ENCODE assay signal across 28 mouse cellular contexts in genomic region chr6:72076512-72076911, GRCm38 (mm10). TPM values are rescaled to one million over a fixed set of nuclear protein-coding genes. Genes with fewer than 3 reads are reported as not detected.
DNase-seq lines count a peak whose midpoint lies in the region; ATAC-seq and TF ChIP-seq lines count a peak whose summit lies in the region.
"Had no signal": no experiment of that assay in that cellular context is flagged by ENCODE, and none has a peak within 500 bp of the region (broad histone marks: within the 10 kb centered on the region; RNA-seq: fewer than 3 reads in every experiment).

No protein-coding gene starts in this region.

- no peaks in the 10 kb centered on the region for H3K27me3 ChIP-seq in stomach, postnatal 0 days (ENCODE audit: control insufficient read depth, insufficient read depth, low read length)
- no peaks in the 10 kb centered on the region for H3K27me3 ChIP-seq in kidney, embryonic 16.5 days (ENCODE audit: insufficient read depth, low read length)
- H3K27me3 ChIP-seq: hindbrain, embryonic 13.5 days; limb, embryonic 12.5 days had no signal

- no peak overlapping the region for H3K4me2 ChIP-seq in stomach, postnatal 0 days (replicated peaks; ENCODE audit: low read depth)
- H3K4me2 ChIP-seq in kidney, embryonic 16.5 days (replicated peaks; ENCODE audit: low read depth, low read length) = no peak overlapping the region
- H3K4me2 ChIP-seq: hindbrain, embryonic 13.5 days; limb, embryonic 12.5 days; liver, embryonic 12.5 days; midbrain, embryonic 11.5 days had no signal

- H3K9me3 ChIP-seq in stomach, postnatal 0 days (ENCODE audit: control insufficient read depth, low read length) = no peaks in the 10 kb centered on the region
- no peaks in the 10 kb centered on the region; the same call in 1 of the 2 replicates for H3K9me3 ChIP-seq in kidney, embryonic 16.5 days (ENCODE audit: low read length)
- H3K9me3 ChIP-seq: hindbrain, embryonic 13.5 days had no signal

- no peak overlapping the region for H3K9ac ChIP-seq in stomach, postnatal 0 days (ENCODE audit: low read length)
- no peak overlapping the region for H3K9ac ChIP-seq in kidney, embryonic 16.5 days (replicated peaks; ENCODE audit: low read length)
- H3K9ac ChIP-seq: hindbrain, embryonic 13.5 days; limb, embryonic 12.5 days; liver, embryonic 12.5 days; liver, postnatal 0 days had no signal

- 63% methylated on average over 8 of the region's 9 CpGs for WGBS in stomach, postnatal 0 days
- WGBS in kidney, embryonic 16.5 days = 55% methylated on average over 9 of the region's 9 CpGs

- no peak for DNase-seq in frontal cortex, adult 2 months (ENCODE audit: extremely low spot score in 1 of 2, low spot score in 1 of 2)
- peak; percentile 27 for DNase-seq in heart, postnatal 4 days
- no peak for DNase-seq in heart, adult 18-20 months
- peak; percentile 27 for DNase-seq in brain, adult 2 months (ENCODE audit: low read depth, low spot score)
- no peak for DNase-seq in stomach, postnatal 0 days (ENCODE audit: low spot score)
- DNase-seq: adrenal gland, postnatal 14 days; cerebellum, adult 11-12 months; cerebellum, adult 9-11 months; gastrocnemius, postnatal 25 days; heart, adult 2 months; heart, postnatal 36 days; kidney, adult 8-10 months; kidney, postnatal 10 days; layer of hippocampus, adult 9-11 months; liver, postnatal 0 days; lung, postnatal 14 days; right cerebral cortex, adult 18-20 months; thymus, adult 2 months; thymus, postnatal 36 days had no signal

- TF ChIP-seq CTCF in stomach, postnatal 0 days (IDR thresholded peaks at IDR 0.05; ENCODE audit: low read depth) = no peak

- H3K4me1 ChIP-seq in stomach, postnatal 0 days (replicated peaks; ENCODE audit: control insufficient read depth, insufficient read depth) = no peaks in the 10 kb centered on the region
- H3K4me1 ChIP-seq in kidney, embryonic 16.5 days (ENCODE audit: insufficient read depth, low read length) = no peaks in the 10 kb centered on the region
- H3K4me1 ChIP-seq: hindbrain, embryonic 13.5 days; limb, embryonic 12.5 days; liver, embryonic 12.5 days had no signal

- peak; percentile 77 for ATAC-seq in frontal cortex, adult (ENCODE audit: low TSS enrichment)
- peak; percentile 49; the same call in 1 of the 2 replicates for ATAC-seq in stomach, postnatal 0 days (ENCODE audit: low FRiP score, low TSS enrichment)
- no peak for ATAC-seq in kidney, embryonic 16.5 days (ENCODE audit: low FRiP score, low TSS enrichment)
- ATAC-seq: forebrain, embryonic 14.5 days; intestine, embryonic 16.5 days; liver, embryonic 12.5 days; liver, postnatal 0 days; midbrain, embryonic 16.5 days had no signal

- TF ChIP-seq EP300 in stomach, postnatal 0 days (optimal IDR thresholded peaks at IDR 0.05) = no peak

- no peak overlapping the region for H3K27ac ChIP-seq in stomach, postnatal 0 days (replicated peaks)
- no peak overlapping the region for H3K27ac ChIP-seq in kidney, embryonic 16.5 days (ENCODE audit: low read length)
- H3K27ac ChIP-seq: heart, adult 2 months; hindbrain, embryonic 13.5 days; limb, embryonic 12.5 days; liver, embryonic 12.5 days had no signal

- no peak overlapping the region for H3K4me3 ChIP-seq in stomach, postnatal 0 days (ENCODE audit: low read depth, low read length)
- H3K4me3 ChIP-seq in kidney, embryonic 16.5 days (ENCODE audit: low read length) = no peak overlapping the region
- H3K4me3 ChIP-seq: heart, adult 2 months; hindbrain, embryonic 13.5 days; limb, embryonic 12.5 days; liver, embryonic 12.5 days had no signal

- H3K36me3 ChIP-seq in stomach, postnatal 0 days (ENCODE audit: control insufficient read depth, insufficient read depth, low read length) = no peaks in the 10 kb centered on the region
- no peaks in the 10 kb centered on the region for H3K36me3 ChIP-seq in kidney, embryonic 16.5 days (ENCODE audit: insufficient read depth, low read length)
- H3K36me3 ChIP-seq: hindbrain, embryonic 13.5 days; limb, embryonic 12.5 days; liver, embryonic 12.5 days had no signal

RNA-seq across cellular contexts. Expression of gene St3gal5, which starts 20.9 kb away (rescaled TPM):
- 120 and 124 TPM in 2 replicates for polyA plus RNA-seq in frontal cortex, adult 2 months (2012; rRNA removed)
- 10 to 100 TPM; 33.5 to 37.6 TPM for total RNA-seq in heart, postnatal 4 days (2021)
- total RNA-seq in heart, adult 18-20 months (2021) = 10 to 100 TPM; 62.4 to 70.3 TPM
- 13.4 and 14.2 TPM in 2 replicates for polyA plus RNA-seq in stomach, postnatal 0 days (2015; fragmentation: Nextera tagmentation; extraction: Ambion mirVana)
- 32.5 and 34.0 TPM in 2 replicates for polyA plus RNA-seq in kidney, embryonic 16.5 days (2015; fragmentation: Nextera tagmentation; extraction: Ambion mirVana)

Comparison
In these comparisons a context has a peak if more than half of its experiments do, and no peak if none do; other contexts are left out.
1. DNase-seq: peak in heart, postnatal 4 days (single experiment) and brain, adult 2 months (single experiment); none in frontal cortex, adult 2 months (0 of 2), heart, adult 18-20 months (0 of 2) and stomach, postnatal 0 days (single experiment).